Mouse (Mus musculus): ENCODE data around the gene Shh.

Shh gene

GRCm38 (mm10) chr5:28459456-28460225, 7.4 kb downstream of the Shh start:
- no peak for DNase-seq (ENCODE audit: low spot score)

- DNase-seq (ENCODE audit: low spot score) = no peak
Measured at GRCm38 (mm10) chr5:28458821-28459240, 8.2 kb downstream of the Shh start.

GRCm38 (mm10) chr5:28457921-28458641, 9.0 kb downstream of the Shh start:
- no peak for DNase-seq (ENCODE audit: low spot score)

- no peak for DNase-seq (ENCODE audit: low spot score)
Measured at GRCm38 (mm10) chr5:28456366-28456765, 10.7 kb downstream of the Shh start.

- DNase-seq (ENCODE audit: low spot score) = no peak
Measured at GRCm38 (mm10) chr5:28455721-28456120, 11.3 kb downstream of the Shh start.

- DNase-seq (ENCODE audit: low spot score) = no peak
Measured at GRCm38 (mm10) chr5:28454546-28454945, 12.5 kb downstream of the Shh start.

GRCm38 (mm10) chr5:28453523-28453922, 13.5 kb downstream of the Shh start:
- no peak for DNase-seq (ENCODE audit: low spot score)

GRCm38 (mm10) chr5:28453086-28453485, 14.0 kb downstream of the Shh start:
- DNase-seq (ENCODE audit: low spot score) = no peak

GRCm38 (mm10) chr5:28451053-28451638, 15.9 kb downstream of the Shh start:
- peak; percentile 71 for DNase-seq (ENCODE audit: low spot score)

- DNase-seq (ENCODE audit: low spot score) = no peak
Measured at GRCm38 (mm10) chr5:28450126-28450890, 16.7 kb downstream of the Shh start.

- DNase-seq (ENCODE audit: low spot score) = no peak
Measured at GRCm38 (mm10) chr5:28425926-28426325, 41.1 kb downstream of the Shh start.

- DNase-seq (ENCODE audit: low spot score) = no peak
Measured at GRCm38 (mm10) chr5:28423781-28424180, 43.3 kb downstream of the Shh start.

GRCm38 (mm10) chr5:28419640-28420265, 47.3 kb downstream of the Shh start:
- no peak for DNase-seq (ENCODE audit: low spot score)

GRCm38 (mm10) chr5:28418734-28419133, 48.3 kb downstream of the Shh start:
- DNase-seq (ENCODE audit: low spot score) = no peak

- no peak for DNase-seq (ENCODE audit: low spot score)
Measured at GRCm38 (mm10) chr5:28416029-28416428, 51.0 kb downstream of the Shh start.

- no peak for DNase-seq (ENCODE audit: low spot score)
Measured at GRCm38 (mm10) chr5:28414076-28414475, 53.0 kb downstream of the Shh start.

- no peak for DNase-seq (ENCODE audit: low spot score)
Measured at GRCm38 (mm10) chr5:28413533-28413932, 53.5 kb downstream of the Shh start.

- DNase-seq (ENCODE audit: low spot score) = no peak
Measured at GRCm38 (mm10) chr5:28412006-28412685, 54.9 kb downstream of the Shh start.
